Mouse (Mus musculus) C2C12 (cell line): ENCODE measurements around the gene Gm10964. TPM values are rescaled to one million over a fixed set of nuclear protein-coding genes. Genes with fewer than 3 reads are reported as not detected.

Experiments
- H3K27me3 ChIP-seq: one replicate; pipeline ENCODE4 v1.6.1; 2011; ENCODE audit not compliant: control insufficient read depth, insufficient read depth, insufficient read length
- H3K36me3 ChIP-seq: one replicate; pipeline ENCODE4 v1.6.1; 2011; ENCODE audit not compliant: control insufficient read depth, insufficient read depth
- H3K4me3 ChIP-seq: one replicate; pipeline ENCODE4 v1.5.1; 2011; ENCODE audit warnings: mild to moderate bottlenecking, control low read depth; ENCODE audit not compliant: poor library complexity, insufficient read depth, severe bottlenecking
- H3K79me2 ChIP-seq: one replicate; pipeline ENCODE4 v1.6.1; 2011; ENCODE audit not compliant: control insufficient read depth, insufficient read depth
- H3K79me3 ChIP-seq: one replicate; pipeline ENCODE4 v1.6.1; 2011; ENCODE audit warnings: low read depth, control low read depth
- H3ac ChIP-seq: one replicate; pipeline ENCODE3; 2011; ENCODE audit warnings: low read depth; ENCODE audit not compliant: control insufficient read depth, insufficient read length
- CEBPB ChIP-seq: IDR thresholded peaks from one replicate; pipeline ENCODE4 v1.6.1; 2011; ENCODE audit warnings: low read depth, mild to moderate bottlenecking, control low read depth, moderate library complexity
- CTCF ChIP-seq: IDR thresholded peaks from one replicate; pipeline ENCODE4 v1.5.1; 2011; ENCODE audit not compliant: control insufficient read depth, insufficient read depth, insufficient read length
- FOSL1 ChIP-seq: IDR thresholded peaks from one replicate; pipeline ENCODE4 v1.8.0; 2011; ENCODE audit warnings: mild to moderate bottlenecking, low read length; ENCODE audit not compliant: poor library complexity, insufficient read depth, severe bottlenecking
- MAX ChIP-seq: IDR thresholded peaks from one replicate; pipeline ENCODE4 v1.6.1; 2011; ENCODE audit warnings: mild to moderate bottlenecking, control low read depth
- MYOD1 ChIP-seq: IDR thresholded peaks from one replicate; pipeline ENCODE4 v1.6.1; 2011; ENCODE audit warnings: low read depth; ENCODE audit not compliant: control insufficient read depth, insufficient read length
- MYOG ChIP-seq: IDR thresholded peaks from one replicate; pipeline ENCODE4 v1.6.1; 2011; ENCODE audit not compliant: control insufficient read depth, insufficient read length; ENCODE audit errors: extremely low read depth
- USF1 ChIP-seq: IDR thresholded peaks from one replicate; pipeline ENCODE4 v1.6.1; 2011; ENCODE audit warnings: low read depth, mild to moderate bottlenecking, control low read depth, moderate library complexity
- polyA plus RNA-seq: library from polyadenylated mRNA; unstranded; fragments of >200 nt; fragmentation: generic; extraction: Trizol; gene quantifications from one replicate; pipeline ENCODE4 v1.2.1, GENCODE M21; 2012; ENCODE audit warnings: missing spikeins

Gene Gm10964
- polyA plus RNA-seq, 1 experiment: not detected

GRCm38 (mm10) chr3:103766789-103767188, 27.6 kb downstream of the Gm10964 start:
- TF ChIP-seq USF1 (no peak), FOSL1 (no peak), MYOG (no peak), MAX (no peak), MYOD1 (no peak), CTCF (no peak), CEBPB (no peak)
- Histone ChIP-seq H3K36me3 (peaks cover 58% of the 10 kb centered on the region), H3K27me3 (no peaks in the 10 kb centered on the region)

GRCm38 (mm10) chr3:103771531-103772130, 32.5 kb downstream of the Gm10964 start:
- H3K79me2 ChIP-seq: peaks cover 71% of the 10 kb centered on the region
- peaks cover 37% of the 10 kb centered on the region for H3K36me3 ChIP-seq

More at GRCm38 (mm10) chr3:103766789-103767188, 27.6 kb downstream of the Gm10964 start:
- Histone ChIP-seq H3K79me3 (peaks cover 11% of the 10 kb centered on the region), H3K79me2 (peaks cover 42% of the 10 kb centered on the region), H3K4me3 (no peak overlapping the region), H3ac (no peak overlapping the region)

GRCm38 (mm10) chr3:103772846-103773245, 33.7 kb downstream of the Gm10964 start:
- peaks cover 17% of the 10 kb centered on the region for H3K79me3 ChIP-seq
- H3K79me2 ChIP-seq: peaks cover 83% of the 10 kb centered on the region
- H3K36me3 ChIP-seq: peaks cover 43% of the 10 kb centered on the region
- no peak for TF ChIP-seq CTCF
- TF ChIP-seq CEBPB: no peak
- no peak for TF ChIP-seq MYOG
- no peak for TF ChIP-seq MYOD1
- TF ChIP-seq MAX: no peak
- no peak for TF ChIP-seq USF1
- TF ChIP-seq FOSL1: no peak
- H3K27me3 ChIP-seq: no peaks in the 10 kb centered on the region
- no peak overlapping the region for H3K4me3 ChIP-seq
- no peak overlapping the region for H3ac ChIP-seq

More at GRCm38 (mm10) chr3:103771531-103772130, 32.5 kb downstream of the Gm10964 start:
- no peak overlapping the region for H3ac ChIP-seq
- no peak for TF ChIP-seq MYOD1
- no peak for TF ChIP-seq USF1
- no peak for TF ChIP-seq FOSL1
- no peak for TF ChIP-seq CTCF
- TF ChIP-seq CEBPB: no peak
- no peak for TF ChIP-seq MYOG
- no peak for TF ChIP-seq MAX
- H3K27me3 ChIP-seq: no peaks in the 10 kb centered on the region
- H3K4me3 ChIP-seq: no peak overlapping the region
- H3K79me3 ChIP-seq: peaks cover 17% of the 10 kb centered on the region

- Histone ChIP-seq H3K27me3 (no peaks in the 10 kb centered on the region), H3K4me3 (no peak overlapping the region)
Measured at GRCm38 (mm10) chr3:103773508-103773907, 34.3 kb downstream of the Gm10964 start.

GRCm38 (mm10) chr3:103774009-103774408, 34.8 kb downstream of the Gm10964 start:
- Histone ChIP-seq H3K36me3 (peaks cover 41% of the 10 kb centered on the region), H3K79me3 (peaks cover 26% of the 10 kb centered on the region), H3K4me3 (no peak overlapping the region), H3ac (no peak overlapping the region), H3K27me3 (no peaks in the 10 kb centered on the region), H3K79me2 (peaks cover 87% of the 10 kb centered on the region)
- TF ChIP-seq MAX: no peak
- TF ChIP-seq MYOD1: no peak
- no peak for TF ChIP-seq FOSL1
- no peak for TF ChIP-seq USF1
- TF ChIP-seq CEBPB: no peak
- TF ChIP-seq MYOG: no peak
- no peak for TF ChIP-seq CTCF

More at GRCm38 (mm10) chr3:103773508-103773907, 34.3 kb downstream of the Gm10964 start:
- Histone ChIP-seq H3K36me3 (peaks cover 45% of the 10 kb centered on the region), H3ac (no peak overlapping the region), H3K79me3 (peaks cover 21% of the 10 kb centered on the region), H3K79me2 (peaks cover 87% of the 10 kb centered on the region)
- TF ChIP-seq CEBPB: no peak
- no peak for TF ChIP-seq CTCF
- no peak for TF ChIP-seq MYOG
- TF ChIP-seq FOSL1: no peak
- TF ChIP-seq MYOD1: no peak

GRCm38 (mm10) chr3:103777940-103778339, 38.8 kb downstream of the Gm10964 start:
- Histone ChIP-seq H3K79me2 (peaks cover 88% of the 10 kb centered on the region), H3ac (no peak overlapping the region), H3K36me3 (peaks cover 32% of the 10 kb centered on the region), H3K27me3 (no peaks in the 10 kb centered on the region), H3K79me3 (peaks cover 51% of the 10 kb centered on the region), H3K4me3 (no peak overlapping the region)
- no peak for TF ChIP-seq MAX
- no peak for TF ChIP-seq CTCF
- TF ChIP-seq MYOG: no peak
- no peak for TF ChIP-seq USF1
- TF ChIP-seq MYOD1: no peak
- TF ChIP-seq FOSL1: no peak
- no peak for TF ChIP-seq CEBPB
